Mouse (Mus musculus): ENCODE data around the gene Dhx9. TPM values are rescaled to one million over a fixed set of nuclear protein-coding genes. Genes with fewer than 3 reads are reported as not detected.
"Not testable (repeated sequence)": the region's sequence is repeated elsewhere in the genome, so short reads cannot be mapped to it uniquely, and the experiment has no call there.

Gene Dhx9
- polyA plus RNA-seq, 1 experiment from 2014 or later = 20.5 TPM

DNA sequence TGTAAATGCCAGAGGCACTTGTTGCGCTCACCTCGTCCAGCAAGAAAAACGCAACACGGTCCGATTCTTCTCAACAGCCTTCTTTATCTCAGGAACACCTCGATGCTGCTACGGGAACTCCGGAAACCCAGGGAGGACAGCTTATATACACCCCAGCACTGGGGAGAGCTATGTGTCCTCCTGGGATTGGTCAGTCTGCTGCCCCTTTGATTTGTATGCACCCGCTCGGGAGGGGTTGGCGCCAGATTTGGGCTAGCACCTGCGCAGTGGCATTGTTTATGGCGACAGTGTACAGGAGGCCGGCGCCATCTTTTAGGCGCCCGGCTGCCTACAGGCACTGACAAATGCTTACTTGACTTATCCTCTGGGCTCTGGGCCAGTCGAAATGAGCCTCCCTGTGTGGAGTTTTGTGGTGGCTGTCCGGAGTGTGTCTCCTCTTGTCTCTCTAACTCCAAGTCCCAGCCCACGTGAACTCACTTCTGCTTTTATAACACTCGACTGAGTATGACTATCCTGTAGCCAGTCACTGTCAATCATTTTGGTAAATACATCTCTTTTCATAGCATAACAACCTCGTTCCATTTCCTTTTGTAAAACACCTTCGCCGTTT is 73.2 kb downstream of the Dhx9 start:
- H3K36me3 ChIP-seq; H3K4me3 ChIP-seq; H3K27me3 ChIP-seq (replicated peaks); H3K4me1 ChIP-seq; H3K9ac ChIP-seq; H3K4me2 ChIP-seq; H3K27ac ChIP-seq; ATAC-seq; H3K9me3 ChIP-seq (replicated peaks): not testable (repeated sequence)
- 65% methylated on average over 24 of the region's 24 CpGs for WGBS (ENCODE audit: insufficient replicate concordance)

GRCm38 (mm10) chr1:153413397-153414020 is 74.0 kb downstream of the Dhx9 start:
- H3K9ac ChIP-seq; H3K4me1 ChIP-seq; H3K4me2 ChIP-seq; H3K36me3 ChIP-seq; H3K9me3 ChIP-seq (replicated peaks); H3K4me3 ChIP-seq; H3K27me3 ChIP-seq (replicated peaks); H3K27ac ChIP-seq; ATAC-seq: not testable (repeated sequence)
- 68% methylated on average over 13 of the region's 13 CpGs for WGBS (ENCODE audit: insufficient replicate concordance)

DNA sequence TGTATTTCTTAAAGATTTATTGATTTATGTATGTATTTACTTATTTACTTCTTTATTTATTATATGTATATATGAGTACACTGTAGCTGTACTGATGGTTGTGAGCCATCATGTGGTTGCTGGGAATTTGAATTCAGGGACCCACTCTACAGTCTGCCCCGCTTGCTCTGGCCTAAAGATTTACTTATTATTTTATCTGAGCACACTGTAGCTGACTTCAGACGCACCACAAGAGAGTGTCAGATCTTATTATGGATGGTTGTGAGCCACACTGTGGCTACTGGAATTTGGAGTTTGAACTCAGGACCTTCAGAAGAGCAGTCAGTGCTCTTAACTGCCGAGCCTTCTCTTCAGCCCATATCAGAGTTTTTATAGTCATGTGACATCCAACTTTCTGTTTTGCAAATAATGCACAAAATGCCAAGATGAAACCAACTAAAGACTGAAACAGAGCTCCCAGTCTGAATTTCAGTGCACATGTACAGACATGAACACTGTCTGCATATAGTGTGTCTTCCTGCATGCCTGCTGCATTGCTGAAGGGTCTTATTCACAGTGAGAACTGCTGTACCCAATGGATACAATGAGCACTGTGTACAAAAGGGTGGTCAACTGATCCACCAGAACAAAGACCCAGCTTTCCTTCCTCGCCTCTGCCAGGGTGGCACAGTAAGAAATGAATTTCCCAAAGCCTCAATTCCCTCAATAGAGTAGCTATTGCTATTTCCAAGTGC is 74.6 kb downstream of the Dhx9 start:
- H3K4me3 ChIP-seq, ATAC-seq: not testable (repeated sequence)
- 63% methylated on average over 3 of the region's 4 CpGs for WGBS (ENCODE audit: insufficient replicate concordance)

DNA sequence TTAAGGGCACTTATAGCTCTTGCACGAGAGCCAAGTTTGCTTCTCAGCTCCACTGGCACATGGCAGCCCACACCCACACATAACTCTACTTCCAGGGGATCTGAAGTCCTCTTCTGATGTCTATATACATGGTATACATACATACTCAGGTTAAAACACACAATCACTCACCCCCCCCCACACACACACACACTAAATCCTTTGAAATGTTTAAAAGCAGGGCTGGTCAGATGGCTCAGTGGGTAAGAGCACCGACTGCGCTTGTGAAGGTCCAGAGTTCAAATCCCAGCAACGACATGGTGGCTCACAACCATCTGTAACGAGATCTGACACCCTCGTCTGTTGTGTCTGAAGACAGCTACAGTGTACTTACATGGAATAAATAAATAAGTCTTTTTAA is 75.7 kb downstream of the Dhx9 start:
- Histone ChIP-seq H3K9ac (no peak overlapping the region), H3K27me3 (replicated peaks) (no peaks in the 10 kb centered on the region), H3K36me3 (no peaks in the 10 kb centered on the region), H3K27ac (no peak overlapping the region), H3K4me3 (no peak overlapping the region), H3K4me1 (peaks cover 6% of the 10 kb centered on the region), H3K9me3 (replicated peaks) (no peaks in the 10 kb centered on the region), H3K4me2 (no peak overlapping the region)
- no peak for ATAC-seq
- 83% methylated on average over 6 of the region's 6 CpGs for WGBS (ENCODE audit: insufficient replicate concordance)

More for the DNA sequence above, 74.6 kb downstream of the Dhx9 start:
- H3K4me2 ChIP-seq; H3K27me3 ChIP-seq (replicated peaks); H3K36me3 ChIP-seq; H3K4me1 ChIP-seq; H3K9me3 ChIP-seq (replicated peaks); H3K27ac ChIP-seq; H3K9ac ChIP-seq: not testable (repeated sequence)

DNA sequence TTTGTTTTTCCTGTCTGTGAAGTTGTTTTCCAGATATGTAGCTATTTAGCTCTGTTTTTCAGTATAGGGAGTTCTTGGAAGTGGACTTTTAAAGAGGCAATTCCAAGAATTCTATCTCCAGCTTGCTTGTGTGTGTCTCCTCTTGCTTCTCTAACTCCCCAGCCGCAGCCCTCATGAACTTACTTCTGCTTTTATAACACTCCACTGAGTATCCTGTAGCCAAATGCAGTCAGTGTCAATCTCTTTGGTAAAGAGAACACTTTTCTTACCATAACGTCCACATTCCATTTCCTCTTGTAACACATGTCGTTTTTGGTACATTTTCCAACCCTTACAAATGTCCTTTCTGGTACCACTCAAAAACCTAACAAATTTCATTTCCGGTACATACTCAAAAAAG is 76.5 kb downstream of the Dhx9 start:
- H3K9me3 ChIP-seq (replicated peaks); H3K9ac ChIP-seq; H3K4me1 ChIP-seq; ATAC-seq; H3K27ac ChIP-seq; H3K4me2 ChIP-seq; H3K4me3 ChIP-seq; H3K36me3 ChIP-seq; H3K27me3 ChIP-seq (replicated peaks): not testable (repeated sequence)
- WGBS (ENCODE audit: insufficient replicate concordance) = 45% methylated on average over 2 of the region's 4 CpGs

DNA sequence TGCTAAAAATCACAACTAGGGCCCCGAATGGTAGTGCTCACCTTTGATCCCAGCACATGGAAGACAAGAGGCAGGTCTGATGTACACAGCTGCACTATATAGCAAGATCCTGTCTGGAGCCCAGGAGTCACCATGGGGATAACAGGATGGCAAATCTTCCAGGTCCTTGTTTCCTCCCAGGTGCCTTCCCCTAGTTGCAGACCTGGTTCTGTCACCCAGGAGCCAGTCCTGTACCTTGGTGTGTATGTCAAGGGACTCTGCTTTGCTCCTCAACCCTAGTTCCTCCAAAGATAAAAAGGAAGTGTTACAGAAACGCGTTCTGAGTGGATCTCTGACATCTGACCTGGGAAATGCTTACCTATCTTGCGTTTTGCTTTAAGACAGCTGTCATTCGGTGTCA is 79.2 kb downstream of the Dhx9 start:
- ATAC-seq; H3K4me2 ChIP-seq; H3K27me3 ChIP-seq (replicated peaks); H3K36me3 ChIP-seq; H3K4me3 ChIP-seq; H3K9me3 ChIP-seq (replicated peaks); H3K27ac ChIP-seq; H3K9ac ChIP-seq; H3K4me1 ChIP-seq: not testable (repeated sequence)
- 44% methylated on average over 5 of the region's 5 CpGs for WGBS (ENCODE audit: insufficient replicate concordance)

GRCm38 (mm10) chr1:153407641-153408040 is 79.8 kb downstream of the Dhx9 start:
- WGBS (ENCODE audit: insufficient replicate concordance) = 73% methylated on average over 11 of the region's 11 CpGs

More at GRCm38 (mm10) chr1:153407641-153408040, 79.8 kb downstream of the Dhx9 start:
- not testable (repeated sequence) for H3K9me3 ChIP-seq (replicated peaks); H3K27me3 ChIP-seq (replicated peaks); H3K27ac ChIP-seq; H3K9ac ChIP-seq; ATAC-seq; H3K4me1 ChIP-seq; H3K4me3 ChIP-seq; H3K4me2 ChIP-seq; H3K36me3 ChIP-seq

Other genes starting within 250 kb of the Dhx9 start
- gene Lamc1, start 154.9 kb downstream of the Dhx9 start, polyA plus RNA-seq (2016; fragmentation: Nextera tagmentation; extraction: Ambion mirVana) = 14.8 and 15.7 TPM in 2 replicates
- 0.18 and 0.24 TPM in 2 replicates for gene Shcbp1l, start 62.5 kb downstream of the Dhx9 start, polyA plus RNA-seq (2016; fragmentation: Nextera tagmentation; extraction: Ambion mirVana)
- gene Npl, start 62.4 kb upstream of the Dhx9 start, polyA plus RNA-seq (2016; fragmentation: Nextera tagmentation; extraction: Ambion mirVana) = 8.6 and 9.5 TPM in 2 replicates
- gene Rgs8, start 165.4 kb upstream of the Dhx9 start, polyA plus RNA-seq (2016; fragmentation: Nextera tagmentation; extraction: Ambion mirVana) = 0.10 and 0.22 TPM in 2 replicates